Mouse (Mus musculus): ENCODE results near the gene Mical2. TPM values are rescaled to one million over a fixed set of nuclear protein-coding genes. Genes with fewer than 3 reads are reported as not detected.

Gene Mical2
- total and polyA plus RNA-seq, 3 experiments: 44.8 to 89.1 (median 87.7) TPM

DNA sequence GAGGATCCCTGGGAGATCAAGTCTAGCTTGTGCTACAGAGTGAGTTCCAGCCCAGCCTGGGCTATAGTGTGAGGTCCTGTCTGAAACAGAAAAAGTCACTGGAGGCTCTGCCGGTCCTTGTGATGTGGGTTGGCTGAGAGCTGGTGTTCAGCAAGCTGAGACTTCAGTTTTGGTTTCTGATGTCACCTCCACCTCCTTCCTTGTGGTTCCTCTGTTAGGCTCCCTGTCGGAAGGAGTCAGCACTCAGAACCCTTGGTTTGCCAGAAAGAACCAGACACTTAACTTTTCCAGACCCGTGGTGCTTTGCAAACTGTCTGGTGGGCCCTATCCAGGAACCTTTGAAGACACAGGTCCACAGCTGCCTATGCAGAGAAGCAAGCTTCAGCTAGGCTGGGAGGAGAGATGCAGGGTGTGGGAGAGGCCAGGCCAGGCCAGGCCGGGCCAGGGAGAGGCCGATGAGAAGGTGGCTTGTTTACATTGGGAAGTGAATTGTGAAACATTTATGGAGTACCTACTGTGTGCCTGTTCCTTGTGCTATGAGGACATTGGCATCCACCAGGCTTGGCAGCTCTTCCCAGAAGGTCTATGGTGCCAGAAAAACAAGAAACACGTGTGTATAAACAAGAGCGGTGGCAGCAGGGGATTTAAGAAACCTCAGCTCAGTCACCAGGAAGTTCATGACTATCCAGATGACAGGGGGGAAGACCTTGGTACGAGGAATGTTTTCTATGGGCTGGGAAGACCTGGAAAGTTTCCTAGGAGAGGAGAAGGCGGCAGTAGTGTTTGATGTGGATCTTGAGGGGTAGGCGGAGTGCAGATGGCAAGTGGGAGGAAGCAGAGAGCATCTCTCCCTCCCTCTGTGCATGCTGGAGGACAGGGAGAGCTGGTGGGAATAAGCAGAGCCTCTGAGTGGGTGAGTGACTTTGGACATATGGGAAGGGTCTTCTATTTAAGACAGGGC lies 13.4 kb downstream of the Mical2 start:
- Histone ChIP-seq H3K27me3 (ENCODE audit: control insufficient read depth, insufficient read depth, low read length) (no peaks in the 10 kb centered on the region), H3K79me2 (replicated peaks; ENCODE audit: control insufficient read depth, insufficient read depth, low read length) (peaks cover 6% of the 10 kb centered on the region), H3K9ac (ENCODE audit: low read depth, low read length) (no peak overlapping the region), H3K36me3 (ENCODE audit: control insufficient read depth, insufficient read depth, low read length) (peaks cover 12% of the 10 kb centered on the region), H3K4me1 (ENCODE audit: control insufficient read depth, insufficient read depth, low read length) (peaks cover 39% of the 10 kb centered on the region), H3K4me3 (no peak overlapping the region), H3K27ac (peak overlapping the region; percentile 58)
- peak in 1 of 2 experiments; percentile 41 for DNase-seq
- WGBS: 36% methylated on average over 10 of the region's 10 CpGs
- no peak for TF ChIP-seq POLR2A (IDR thresholded peaks at IDR 0.05; ENCODE audit: insufficient read depth, low read depth, low read length)
- no peak for TF ChIP-seq CTCF (IDR thresholded peaks at IDR 0.05)
- no peak for TF ChIP-seq EP300 (IDR thresholded peaks at IDR 0.05; ENCODE audit: insufficient read depth, low read depth, low read length)
- intact Hi-C loops (cut with DNase I): no loop called here

GRCm38 (mm10) chr7:112240748-112241147 lies 15.1 kb downstream of the Mical2 start:
- WGBS: 85% methylated on average over 2 of the region's 2 CpGs
- Histone ChIP-seq H3K9ac (ENCODE audit: low read depth, low read length) (no peak overlapping the region), H3K4me1 (ENCODE audit: control insufficient read depth, insufficient read depth, low read length) (peaks cover 37% of the 10 kb centered on the region), H3K4me3 (no peak overlapping the region), H3K27me3 (ENCODE audit: control insufficient read depth, insufficient read depth, low read length) (no peaks in the 10 kb centered on the region), H3K27ac (no peak overlapping the region), H3K36me3 (ENCODE audit: control insufficient read depth, insufficient read depth, low read length) (peaks cover 16% of the 10 kb centered on the region), H3K79me2 (replicated peaks; ENCODE audit: control insufficient read depth, insufficient read depth, low read length) (peaks cover 4% of the 10 kb centered on the region)
- intact Hi-C loops (cut with DNase I): no loop called here
- DNase-seq: no peak
- TF ChIP-seq CTCF (IDR thresholded peaks at IDR 0.05) (no peak), EP300 (IDR thresholded peaks at IDR 0.05; ENCODE audit: insufficient read depth, low read depth, low read length) (no peak), POLR2A (IDR thresholded peaks at IDR 0.05; ENCODE audit: insufficient read depth, low read depth, low read length) (no peak)

- 67% methylated on average over 8 of the region's 8 CpGs for WGBS
- DNase-seq: no peak
- no peak overlapping the region for H3K9ac ChIP-seq (ENCODE audit: low read depth, low read length)
- no peak overlapping the region for H3K27ac ChIP-seq
- no peaks in the 10 kb centered on the region for H3K27me3 ChIP-seq (ENCODE audit: control insufficient read depth, insufficient read depth, low read length)
- TF ChIP-seq CTCF (IDR thresholded peaks at IDR 0.05) (no peak), POLR2A (IDR thresholded peaks at IDR 0.05; ENCODE audit: insufficient read depth, low read depth, low read length) (no peak), EP300 (IDR thresholded peaks at IDR 0.05; ENCODE audit: insufficient read depth, low read depth, low read length) (no peak)
- peaks cover 42% of the 10 kb centered on the region for H3K4me1 ChIP-seq (ENCODE audit: control insufficient read depth, insufficient read depth, low read length)
- peaks cover 4% of the 10 kb centered on the region; the same call in 1 of the 2 replicates for H3K79me2 ChIP-seq (replicated peaks; ENCODE audit: control insufficient read depth, insufficient read depth, low read length)
- H3K4me3 ChIP-seq: no peak overlapping the region
- H3K36me3 ChIP-seq (ENCODE audit: control insufficient read depth, insufficient read depth, low read length): peaks cover 16% of the 10 kb centered on the region
- intact Hi-C loops (cut with DNase I): no loop called here
These were observed 15.7 kb downstream of the Mical2 start for GRCm38 (mm10) chr7:112241211-112241944.

- H3K4me3 ChIP-seq: no peak overlapping the region
- no peak overlapping the region for H3K9ac ChIP-seq (ENCODE audit: low read depth, low read length)
- H3K27me3 ChIP-seq (ENCODE audit: control insufficient read depth, insufficient read depth, low read length): no peaks in the 10 kb centered on the region
- no peak for DNase-seq
- 98% methylated on average over 3 of the region's 3 CpGs for WGBS
- intact Hi-C loops (cut with DNase I): loop anchor here (2.0 kb wide), 1 partner anchor 17 kb away; no protein-coding TSS in a partner anchor
- peaks cover 44% of the 10 kb centered on the region for H3K4me1 ChIP-seq (ENCODE audit: control insufficient read depth, insufficient read depth, low read length)
- no peak overlapping the region for H3K27ac ChIP-seq
- peaks cover 12% of the 10 kb centered on the region for H3K36me3 ChIP-seq (ENCODE audit: control insufficient read depth, insufficient read depth, low read length)
- TF ChIP-seq EP300 (IDR thresholded peaks at IDR 0.05; ENCODE audit: insufficient read depth, low read depth, low read length): no peak
- no peak for TF ChIP-seq CTCF (IDR thresholded peaks at IDR 0.05)
- TF ChIP-seq POLR2A (IDR thresholded peaks at IDR 0.05; ENCODE audit: insufficient read depth, low read depth, low read length): no peak
- H3K79me2 ChIP-seq (replicated peaks; ENCODE audit: control insufficient read depth, insufficient read depth, low read length): peaks cover 4% of the 10 kb centered on the region; the same call in 1 of the 2 replicates
These were observed 16.3 kb downstream of the Mical2 start for GRCm38 (mm10) chr7:112241945-112242329.

DNA sequence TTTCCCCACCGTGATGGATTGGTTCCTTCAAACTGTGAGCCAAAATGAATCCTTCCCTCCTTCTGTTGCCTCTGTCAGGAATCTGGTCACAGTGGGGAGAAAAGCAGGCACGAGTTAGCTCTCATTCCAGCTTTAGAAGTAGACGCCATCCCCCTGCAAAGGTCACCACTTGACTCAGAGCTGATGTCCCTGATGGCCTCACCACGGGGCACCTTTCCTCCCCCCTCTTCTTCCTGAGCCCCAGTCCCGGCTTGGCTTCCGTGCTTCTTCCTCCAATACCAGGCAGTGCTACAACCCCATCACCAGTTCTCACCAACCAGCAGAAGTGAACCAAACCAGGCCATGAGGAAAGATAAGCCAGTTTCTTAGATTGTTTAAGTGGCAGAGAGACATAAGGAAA lies 16.9 kb downstream of the Mical2 start:
- H3K36me3 ChIP-seq (ENCODE audit: control insufficient read depth, insufficient read depth, low read length): peaks cover 7% of the 10 kb centered on the region
- H3K27ac ChIP-seq: peak overlapping the region; percentile 52
- no peak for DNase-seq
- no peaks in the 10 kb centered on the region for H3K27me3 ChIP-seq (ENCODE audit: control insufficient read depth, insufficient read depth, low read length)
- peaks cover 6% of the 10 kb centered on the region; the same call in 1 of the 2 replicates for H3K79me2 ChIP-seq (replicated peaks; ENCODE audit: control insufficient read depth, insufficient read depth, low read length)
- intact Hi-C loops (cut with DNase I): loop anchor here (2.0 kb wide), 1 partner anchor 16 kb away; no protein-coding TSS in a partner anchor
- no peak for TF ChIP-seq CTCF (IDR thresholded peaks at IDR 0.05)
- TF ChIP-seq EP300 (IDR thresholded peaks at IDR 0.05; ENCODE audit: insufficient read depth, low read depth, low read length): no peak
- no peak for TF ChIP-seq POLR2A (IDR thresholded peaks at IDR 0.05; ENCODE audit: insufficient read depth, low read depth, low read length)
- WGBS: 68% methylated on average over 6 of the region's 6 CpGs
- no peak overlapping the region for H3K9ac ChIP-seq (ENCODE audit: low read depth, low read length)
- H3K4me1 ChIP-seq (ENCODE audit: control insufficient read depth, insufficient read depth, low read length): peaks cover 42% of the 10 kb centered on the region
- no peak overlapping the region for H3K4me3 ChIP-seq
